Mouse (Mus musculus) thymus, postnatal 0 days (tissue): ENCODE data around the gene Txndc5. TPM values are rescaled to one million over a fixed set of nuclear protein-coding genes. Genes with fewer than 3 reads are reported as not detected.

ENCODE experiments used
- DNase-seq: peaks from one replicate; pipeline ENCODE4 v3.0.0-alpha.2; 2015; ENCODE audit warnings: low spot score
- polyA plus RNA-seq: library from polyadenylated mRNA; unstranded; fragments of >200 nt; fragmentation: Nextera tagmentation; extraction: Ambion mirVana; gene quantifications from 2 replicates; pipeline ENCODE4 v1.2.1, GENCODE M21; 2015

Txndc5 gene
- polyA plus RNA-seq, 1 experiment from 2014 or later = 53.7 TPM

DNA sequence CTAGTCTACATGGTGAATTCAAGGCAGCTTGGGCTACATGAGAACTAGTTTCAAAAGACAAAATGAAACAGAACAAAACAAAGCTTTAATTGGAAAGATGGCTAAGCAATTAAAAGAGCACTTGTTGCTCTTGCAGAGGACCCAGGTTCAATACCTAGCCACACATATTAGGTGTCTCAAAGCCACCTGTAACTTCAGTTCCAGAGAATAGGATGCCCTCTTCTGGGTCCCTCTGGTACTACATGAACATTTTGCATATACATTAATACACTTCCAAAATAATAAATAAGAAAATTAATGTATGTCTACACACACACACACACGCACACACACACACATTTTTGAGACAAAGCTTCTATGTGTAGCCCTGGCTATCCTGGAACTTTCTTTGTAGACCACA lies 65.2 kb downstream of the Txndc5 start:
- peak; percentile 3 for DNase-seq

- DNase-seq = no peak
These were observed 77.2 kb downstream of the Txndc5 start for GRCm38 (mm10) chr13:38451446-38451845.

Other genes starting within 250 kb of the Txndc5 start
- 0.40 and 0.43 TPM in 2 replicates for gene Bmp6, start 183.7 kb downstream of the Txndc5 start, polyA plus RNA-seq
- 9.8 and 10.1 TPM in 2 replicates for gene Bloc1s5, start 106.3 kb upstream of the Txndc5 start, polyA plus RNA-seq
- 53.2 and 54.2 TPM in 2 replicates for gene Eef1e1, start 130.2 kb upstream of the Txndc5 start, polyA plus RNA-seq